Mouse (Mus musculus) adipose tissue, adult 10 weeks (tissue): Measurements from ENCODE around the gene Trim30b. TPM values are rescaled to one million over a fixed set of nuclear protein-coding genes. Genes with fewer than 3 reads are reported as not detected.

Source experiments
- polyA plus RNA-seq: library from polyadenylated mRNA; stranded (reverse); fragments of 350-450 nt; fragmentation: Illumina TruSeq; extraction: RNeasy Lipid Tissue Mini Kit (QIAGEN cat#74804); gene quantifications from one replicate; pipeline ENCODE4 v1.2.3, GENCODE M21; 2014; ENCODE audit warnings: low read depth, low replicate concordance

Trim30b gene
- 0.25 TPM for polyA plus RNA-seq

DNA sequence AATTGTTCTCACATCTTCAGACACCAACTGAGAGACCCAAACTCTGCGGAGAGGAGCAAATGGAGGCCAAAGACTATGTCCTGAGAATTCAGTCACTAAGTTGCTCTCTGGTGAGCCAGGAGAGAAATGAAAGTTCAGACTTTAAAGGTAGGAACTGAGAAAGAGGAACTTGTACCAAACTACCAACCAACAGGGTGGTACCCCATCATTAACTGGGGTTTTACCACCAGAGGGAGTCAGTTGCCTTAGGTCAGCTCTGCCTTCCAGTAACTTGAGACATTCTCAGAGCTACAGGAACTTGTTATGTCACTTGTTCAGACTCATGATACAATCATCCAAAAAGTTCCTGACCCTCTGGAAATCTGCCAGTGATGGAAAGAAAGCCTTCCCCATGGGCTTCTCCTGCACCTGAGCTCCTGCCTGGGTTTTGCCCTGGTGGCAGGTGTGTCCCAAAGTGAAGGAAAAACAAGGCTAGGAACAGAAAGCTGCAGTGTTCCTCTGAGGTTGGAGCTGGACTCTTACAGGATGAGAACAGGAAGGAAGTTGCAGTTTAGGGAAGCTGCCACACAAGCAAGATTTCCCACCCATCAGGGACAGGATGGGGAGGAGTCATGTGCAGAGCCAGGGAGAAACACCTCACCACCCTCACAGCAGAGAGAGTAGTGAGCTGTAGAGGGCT is at the start of gene Trim30b:
TSS of gene Trim30b (minus strand) at position 149 of the 679 bp plus-strand sequence.

DNA sequence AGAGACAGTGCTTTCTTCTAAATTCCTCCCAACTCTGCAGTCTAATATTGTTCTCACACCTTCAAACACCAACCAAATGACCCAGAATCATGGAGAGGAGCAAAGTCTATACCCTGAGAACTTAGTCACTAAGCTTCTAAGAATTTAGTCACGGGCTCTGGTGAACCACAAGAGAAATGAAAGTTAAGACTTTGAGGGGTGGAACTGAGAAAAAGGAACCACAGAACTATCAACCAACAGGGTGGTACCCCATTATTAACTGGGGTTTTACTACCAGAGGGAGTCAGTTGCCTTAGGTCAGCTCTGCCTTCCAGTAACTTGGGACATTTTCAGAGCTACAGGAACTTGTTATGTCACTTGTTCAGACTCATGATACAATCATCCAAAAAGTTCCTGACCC is 31.0 kb upstream of the Trim30b start, which contains the start of gene Trim30c:
TSS of gene Trim30c (minus strand) at position 140 of the 400 bp plus-strand sequence.

DNA sequence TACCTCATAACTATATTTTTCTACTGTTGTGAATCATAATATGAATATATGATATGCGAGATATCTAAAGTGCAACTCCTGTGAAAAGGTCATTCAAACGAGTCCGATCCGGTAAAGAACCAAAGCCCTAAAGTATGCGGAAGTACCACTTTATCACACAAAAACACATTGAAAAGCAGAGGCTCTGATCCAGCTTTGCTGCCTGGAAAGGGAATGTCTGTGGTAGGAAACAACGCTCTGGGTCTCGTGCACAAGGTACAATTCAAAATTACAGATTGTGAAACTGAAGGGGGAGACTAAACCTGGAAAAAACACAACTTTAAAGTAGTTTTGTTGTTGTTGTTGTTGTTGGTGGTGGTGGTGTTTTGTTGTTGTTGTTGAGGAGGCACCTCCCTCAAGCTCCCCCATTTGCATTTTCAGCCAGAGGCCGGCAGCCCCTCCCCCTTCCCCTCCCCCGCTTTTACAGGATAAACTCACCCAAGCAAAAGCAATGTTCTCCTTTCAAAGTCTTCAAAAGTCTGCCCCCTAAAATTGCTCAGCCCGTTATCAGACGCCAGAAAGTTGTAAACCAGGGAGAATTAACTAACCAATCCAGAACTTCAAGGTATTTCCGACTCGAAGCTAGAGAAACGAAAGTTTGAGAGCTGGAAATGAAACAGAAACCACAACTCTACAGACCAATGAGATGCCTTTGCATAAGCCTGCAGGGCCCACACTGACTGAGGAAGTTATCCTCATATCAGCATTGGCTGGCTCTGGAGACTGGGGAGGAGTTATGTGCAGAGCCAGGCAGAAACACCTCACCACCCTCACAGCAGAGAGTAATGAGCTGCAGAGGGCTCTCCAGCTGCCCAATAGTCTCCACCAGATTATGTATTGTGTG is 16.7 kb downstream of the Trim30b start, which contains the start of gene Trim12c:
TSS of gene Trim12c (minus strand) at position 646 of the 883 bp plus-strand sequence.

DNA sequence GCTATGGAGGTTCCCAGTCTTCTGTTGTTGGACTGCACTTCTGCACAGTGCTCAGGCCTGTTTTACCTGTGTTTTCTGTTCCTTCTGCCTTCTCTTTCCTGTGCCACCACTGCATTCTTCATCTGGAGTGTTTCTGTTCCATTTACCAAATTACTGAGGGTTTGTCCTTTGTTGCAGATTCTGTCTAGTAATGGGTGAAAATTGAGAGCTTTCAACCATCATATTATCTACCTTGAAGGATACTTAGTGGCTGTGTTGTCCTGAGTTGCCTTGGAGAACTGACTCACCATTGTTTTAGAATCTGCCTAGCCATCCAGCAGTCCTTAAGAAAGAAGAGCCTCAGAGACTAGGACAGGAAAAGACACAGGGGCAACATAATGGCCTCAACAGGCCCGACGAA is 40.5 kb downstream of the Trim30b start, which contains the start of gene Trim34b:
TSS of gene Trim34b (plus strand) at position 301 of the 400 bp plus-strand sequence.

DNA sequence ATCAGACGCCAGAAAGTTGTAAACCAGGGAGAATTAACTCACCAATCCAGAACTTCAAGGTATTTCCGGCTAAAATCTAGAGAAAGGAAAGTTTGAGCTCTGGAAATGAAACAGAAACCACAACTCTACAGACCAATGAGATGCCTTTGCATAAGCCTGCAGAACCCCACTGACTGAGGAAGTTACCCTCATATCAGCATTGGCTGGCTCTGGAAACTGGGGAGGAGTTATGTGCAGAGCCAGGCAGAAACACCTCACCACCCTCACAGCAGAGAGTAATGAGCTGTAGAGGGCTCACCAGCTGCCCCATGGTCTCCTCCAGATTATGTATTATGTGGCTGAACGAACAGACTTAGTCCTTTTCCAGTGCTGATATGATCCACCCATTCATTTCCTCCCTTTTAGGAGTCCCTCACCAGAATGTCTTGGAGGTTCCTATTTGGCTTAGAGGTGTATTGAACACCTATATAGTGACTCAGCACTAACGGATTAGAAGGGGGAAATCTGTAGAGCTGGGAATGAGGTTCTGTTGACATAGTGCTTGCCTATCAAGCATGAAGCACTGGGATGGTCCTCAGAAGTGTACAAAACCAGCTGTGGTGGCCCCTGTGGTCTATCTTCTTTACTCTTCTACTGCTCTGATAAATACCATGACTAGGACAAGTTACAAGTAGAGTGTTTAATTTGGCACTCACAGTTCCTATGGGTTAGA is 54.2 kb downstream of the Trim30b start, which contains the start of gene Trim12a:
TSS of gene Trim12a (minus strand) at position 98 of the 712 bp plus-strand sequence.

Other genes with a start within 250 kb of the Trim30b start
- gene Ubqln5, start 240.1 kb downstream of the Trim30b start, polyA plus RNA-seq: 0.88 TPM
- not detected for gene Olfr643, start 232.5 kb downstream of the Trim30b start, polyA plus RNA-seq
- gene Ubqln3, start 226.6 kb downstream of the Trim30b start, polyA plus RNA-seq: 7.9 TPM
- 6.5 TPM for gene Ubqlnl, start 219.3 kb downstream of the Trim30b start, polyA plus RNA-seq
- not detected for gene Olfm5, start 205.1 kb downstream of the Trim30b start, polyA plus RNA-seq
- not detected for gene Olfr648, start 186.5 kb downstream of the Trim30b start, polyA plus RNA-seq
- gene Olfr649, start 173.9 kb downstream of the Trim30b start, polyA plus RNA-seq: not detected
- 1.7 TPM for gene Trim6, start 151.1 kb downstream of the Trim30b start, polyA plus RNA-seq
- 11.9 TPM for gene Trim34a, start 125.4 kb downstream of the Trim30b start, polyA plus RNA-seq
- gene Trim5, start 81.8 kb downstream of the Trim30b start, polyA plus RNA-seq: 2.4 TPM
- gene Trim12a, start 54.4 kb downstream of the Trim30b start, polyA plus RNA-seq: 24.9 TPM
- gene Trim34b, start 40.4 kb downstream of the Trim30b start, polyA plus RNA-seq: 0.42 TPM
- 13.4 TPM for gene Trim12c, start 16.5 kb downstream of the Trim30b start, polyA plus RNA-seq
- gene Trim30c, start 31.0 kb upstream of the Trim30b start, polyA plus RNA-seq: 0.47 TPM
- gene Trim30a, start 95.3 kb upstream of the Trim30b start, polyA plus RNA-seq: 9.6 TPM
- 6.3 TPM for gene Trim30d, start 138.0 kb upstream of the Trim30b start, polyA plus RNA-seq
- not detected for gene Olfr651, start 180.2 kb upstream of the Trim30b start, polyA plus RNA-seq
- gene Olfr652, start 191.0 kb upstream of the Trim30b start, polyA plus RNA-seq: not detected
- not detected for gene Olfr653, start 207.4 kb upstream of the Trim30b start, polyA plus RNA-seq
- gene Olfr654, start 217.1 kb upstream of the Trim30b start, polyA plus RNA-seq: not detected
- not detected for gene Olfr655, start 231.9 kb upstream of the Trim30b start, polyA plus RNA-seq
- gene Olfr656, start 244.1 kb upstream of the Trim30b start, polyA plus RNA-seq: not detected